Mouse (Mus musculus): ENCODE results near the gene Cpped1. TPM values are rescaled to one million over a fixed set of nuclear protein-coding genes. Genes with fewer than 3 reads are reported as not detected.

Cpped1 gene
- total RNA-seq, 2 experiments from 2014 or later = 45.2 to 46.0 TPM

DNA sequence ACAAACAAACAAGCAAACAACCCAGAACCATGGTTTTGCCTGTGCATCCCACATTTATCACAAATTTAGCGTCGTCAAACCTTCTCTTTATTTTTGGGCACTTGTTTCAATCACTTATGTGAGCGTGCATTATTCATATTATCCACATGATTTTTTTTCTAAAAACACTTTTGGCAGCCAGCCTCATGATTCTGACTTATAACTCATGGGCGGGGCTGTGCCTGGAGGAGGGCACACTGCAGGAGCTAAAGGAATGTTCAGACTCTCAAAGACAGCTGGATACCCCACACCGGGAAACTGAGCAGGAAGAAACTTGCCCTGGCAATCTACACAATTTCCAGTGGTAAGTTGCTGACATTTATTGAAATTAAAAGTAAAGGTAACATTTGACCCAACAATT, 131.1 kb downstream of the Cpped1 start:
- no peak for DNase-seq (ENCODE audit: low spot score in 2 of 2)

DNA sequence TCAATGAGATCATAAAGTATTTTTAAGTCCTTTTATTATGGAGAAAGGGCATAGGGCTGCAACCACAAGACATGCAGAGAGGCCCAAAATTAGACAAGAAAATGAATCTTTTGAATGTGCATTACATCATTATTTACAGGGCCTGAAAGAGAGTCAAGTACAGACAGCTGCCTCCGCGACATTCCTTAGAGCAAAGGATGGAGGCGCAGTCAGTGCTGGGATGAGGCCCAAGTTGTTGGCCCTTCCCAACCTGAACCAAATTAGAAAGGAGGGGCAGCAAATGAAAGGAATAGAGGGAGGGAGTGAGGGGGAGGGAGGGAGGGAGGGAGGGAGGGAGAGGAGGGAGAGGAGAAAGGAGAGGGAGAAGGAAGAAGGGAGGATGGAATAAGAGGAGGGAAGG, 132.7 kb downstream of the Cpped1 start:
- DNase-seq (ENCODE audit: low spot score in 2 of 2) = no peak

DNA sequence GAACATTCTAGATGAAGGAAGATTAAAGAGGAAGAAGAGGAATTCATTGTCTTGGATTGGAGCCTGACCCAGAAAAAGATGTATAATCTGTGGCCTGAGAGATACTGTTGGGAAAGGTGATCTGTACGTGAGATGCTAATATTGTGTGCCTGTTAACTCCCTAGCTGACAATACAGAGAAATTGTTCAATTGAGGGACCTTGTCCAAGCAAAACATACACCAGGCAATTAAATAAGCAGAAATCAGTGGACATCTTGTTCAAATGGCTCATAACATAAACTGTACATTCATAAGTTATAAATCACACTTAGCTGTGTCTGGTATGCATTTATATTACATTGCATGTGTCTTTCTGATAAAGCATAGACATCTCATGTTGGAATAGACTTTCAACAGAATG, 134.9 kb downstream of the Cpped1 start:
- no peak for DNase-seq (ENCODE audit: low spot score in 2 of 2)

DNA sequence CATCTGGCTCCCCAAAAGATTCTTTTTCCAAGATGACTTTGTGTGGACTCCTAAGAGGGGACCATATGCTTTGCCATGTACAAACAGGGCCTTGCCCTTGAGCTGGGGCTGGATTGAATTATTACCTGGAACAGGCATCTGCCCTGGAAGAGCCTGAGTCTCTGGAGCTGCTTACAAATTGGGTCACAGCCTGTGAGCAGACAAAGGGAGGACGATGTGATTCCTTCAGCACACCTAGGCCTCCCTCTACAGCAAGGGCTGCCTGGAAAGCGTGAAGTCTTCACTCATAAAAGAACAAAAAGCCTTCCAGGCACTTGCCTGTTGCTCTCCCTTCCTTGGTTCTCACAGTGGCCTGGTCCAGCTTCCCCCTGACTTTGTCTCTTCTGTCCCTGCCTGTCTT, 136.9 kb downstream of the Cpped1 start:
- DNase-seq (ENCODE audit: low spot score in 2 of 2) = no peak

- DNase-seq (ENCODE audit: low spot score in 2 of 2) = no peak
Observed at GRCm38 (mm10) chr16:11757951-11758350, 151.3 kb downstream of the Cpped1 start.

GRCm38 (mm10) chr16:11757471-11757870, 151.8 kb downstream of the Cpped1 start:
- DNase-seq (ENCODE audit: low spot score in 2 of 2) = no peak

GRCm38 (mm10) chr16:11756598-11757245, 152.5 kb downstream of the Cpped1 start:
- no peak for DNase-seq (ENCODE audit: low spot score in 2 of 2)

- DNase-seq (ENCODE audit: low spot score in 2 of 2) = no peak
Observed at GRCm38 (mm10) chr16:11755281-11756066, 153.8 kb downstream of the Cpped1 start.

DNA sequence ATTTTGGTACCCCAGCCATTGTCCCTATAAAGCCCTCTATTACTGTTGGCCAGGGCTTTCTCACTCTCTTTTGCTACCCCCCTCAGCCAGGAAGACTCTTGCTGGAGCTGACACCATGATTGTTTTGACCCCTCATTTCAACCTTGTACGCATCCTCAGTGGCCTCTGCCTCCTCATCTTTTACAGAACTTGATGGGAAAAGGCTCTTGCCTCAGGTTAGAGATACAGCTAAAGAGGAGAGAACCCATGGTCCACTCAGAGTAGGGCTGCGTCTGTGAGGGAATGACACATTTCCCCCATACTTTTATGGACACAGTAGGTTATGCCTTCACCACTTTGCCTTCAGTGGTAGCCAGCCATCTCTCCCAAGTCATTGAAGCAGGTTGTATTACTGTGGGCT, 155.1 kb downstream of the Cpped1 start:
- DNase-seq (ENCODE audit: low spot score in 2 of 2) = no peak

Other genes starting within 250 kb of the Cpped1 start
- 1 to 10 TPM; 4.6 to 6.0 TPM for gene Shisa9, start 74.7 kb upstream of the Cpped1 start, total RNA-seq (2021)

All from adrenal gland, postnatal 4 days (tissue).